Mouse (Mus musculus): Measurements from ENCODE around the gene Tmcc2. TPM values are rescaled to one million over a fixed set of nuclear protein-coding genes. Genes with fewer than 3 reads are reported as not detected.
"Not testable (repeated sequence)": the region's sequence is repeated elsewhere in the genome, so short reads cannot be mapped to it uniquely, and the experiment has no call there.

The Tmcc2 gene
- polyA plus RNA-seq, 1 experiment: 7.9 TPM

- peak; percentile 58 for DNase-seq (ENCODE audit: low spot score)
Observed at GRCm38 (mm10) chr1:132367692-132368506, 23.2 kb downstream of the Tmcc2 start.

GRCm38 (mm10) chr1:132366937-132367336 is 24.1 kb downstream of the Tmcc2 start:
- no peak for DNase-seq (ENCODE audit: low spot score)

- DNase-seq (ENCODE audit: low spot score): no peak
Observed at GRCm38 (mm10) chr1:132366235-132366634, 24.8 kb downstream of the Tmcc2 start.

- DNase-seq (ENCODE audit: low spot score): no peak
Observed at GRCm38 (mm10) chr1:132365645-132366044, 25.4 kb downstream of the Tmcc2 start.

GRCm38 (mm10) chr1:132364896-132365557 is 26.1 kb downstream of the Tmcc2 start:
- no peak for DNase-seq (ENCODE audit: low spot score)

GRCm38 (mm10) chr1:132364388-132364787 is 26.7 kb downstream of the Tmcc2 start:
- DNase-seq (ENCODE audit: low spot score): no peak

GRCm38 (mm10) chr1:132361959-132362358 is 29.1 kb downstream of the Tmcc2 start:
- DNase-seq (ENCODE audit: low spot score): no peak

GRCm38 (mm10) chr1:132356841-132357240 is 34.2 kb downstream of the Tmcc2 start:
- DNase-seq (ENCODE audit: low spot score): no peak

GRCm38 (mm10) chr1:132355841-132356242 is 35.2 kb downstream of the Tmcc2 start:
- DNase-seq (ENCODE audit: low spot score): peak; percentile 63

- DNase-seq (ENCODE audit: low spot score): no peak
Observed at GRCm38 (mm10) chr1:132355162-132355601, 35.9 kb downstream of the Tmcc2 start.

- no peak for DNase-seq (ENCODE audit: low spot score)
Observed at GRCm38 (mm10) chr1:132354234-132354633, 36.8 kb downstream of the Tmcc2 start.

GRCm38 (mm10) chr1:132353389-132353788 is 37.7 kb downstream of the Tmcc2 start:
- no peak for DNase-seq (ENCODE audit: low spot score)

- no peak for DNase-seq (ENCODE audit: low spot score)
Observed at GRCm38 (mm10) chr1:132351058-132351457, 40.0 kb downstream of the Tmcc2 start.

GRCm38 (mm10) chr1:132349601-132350000 is 41.5 kb downstream of the Tmcc2 start:
- not testable (repeated sequence) for DNase-seq (ENCODE audit: low spot score)

GRCm38 (mm10) chr1:132349049-132349448 is 42.0 kb downstream of the Tmcc2 start:
- DNase-seq (ENCODE audit: low spot score): not testable (repeated sequence)

GRCm38 (mm10) chr1:132348401-132348800 is 42.7 kb downstream of the Tmcc2 start:
- DNase-seq (ENCODE audit: low spot score): no peak

- DNase-seq (ENCODE audit: low spot score): no peak
Observed at GRCm38 (mm10) chr1:132346951-132347350, 44.1 kb downstream of the Tmcc2 start.

GRCm38 (mm10) chr1:132346134-132346851 is 44.8 kb downstream of the Tmcc2 start:
- DNase-seq (ENCODE audit: low spot score): no peak

GRCm38 (mm10) chr1:132345514-132345913 is 45.6 kb downstream of the Tmcc2 start:
- DNase-seq (ENCODE audit: low spot score): no peak

GRCm38 (mm10) chr1:132343656-132344055 is 47.4 kb downstream of the Tmcc2 start:
- DNase-seq (ENCODE audit: low spot score): no peak

- DNase-seq (ENCODE audit: low spot score): no peak
Observed at GRCm38 (mm10) chr1:132343191-132343590, 47.9 kb downstream of the Tmcc2 start.

- DNase-seq (ENCODE audit: low spot score): no peak
Observed at GRCm38 (mm10) chr1:132342518-132342917, 48.6 kb downstream of the Tmcc2 start.
